Mouse (Mus musculus): Measurements from ENCODE around the gene Slc12a1.

- TF ChIP-seq POLR2A (IDR thresholded peaks at IDR 0.05; ENCODE audit: insufficient read length, low read depth) (no peak), MYOG (IDR thresholded peaks at IDR 0.05; ENCODE audit: control insufficient read depth in 1 of 3, insufficient read depth in 1 of 3, insufficient read length in 2 of 3, low read depth in 2 of 3) (no peak), POLR2AphosphoS2 (IDR thresholded peaks at IDR 0.05; ENCODE audit: insufficient read length, low read depth) (no peak), MAX (IDR thresholded peaks at IDR 0.05; ENCODE audit: low read depth) (no peak), USF1 (IDR thresholded peaks at IDR 0.05; ENCODE audit: low read depth) (no peak), MYOD1 (IDR thresholded peaks at IDR 0.05; ENCODE audit: control insufficient read depth in 1 of 3, insufficient read length in 2 of 3, low read depth in 2 of 3) (no peak), TCF12 (IDR thresholded peaks at IDR 0.05; ENCODE audit: insufficient read depth, poor library complexity, severe bottlenecking) (no peak), CEBPB (IDR thresholded peaks at IDR 0.05; ENCODE audit: insufficient read depth, poor library complexity, severe bottlenecking) (no peak), TCF3 (IDR thresholded peaks at IDR 0.05; ENCODE audit: insufficient read length, low read depth) (no peak), E2F4 (IDR thresholded peaks at IDR 0.05; ENCODE audit: insufficient read depth) (no peak)
These were observed 62.3 kb downstream of the Slc12a1 start for GRCm38 (mm10) chr2:125214592-125214991.
